In genomic region chr17:12364426-12364735, GRCm38 (mm10) we compare ENCODE assay signal across 13 mouse cellular contexts. TPM values are rescaled to one million over a fixed set of nuclear protein-coding genes. Genes with fewer than 3 reads are reported as not detected.
A peak's percentile ranks its signal among the peaks of the same experiment; 100 is the strongest.
DNase-seq lines count a peak whose midpoint lies in the region; ATAC-seq lines count a peak whose summit lies in the region.
"Had no signal": no experiment of that assay in that cellular context is flagged by ENCODE, and none has a peak within 500 bp of the region (broad histone marks: within the 10 kb centered on the region; RNA-seq: fewer than 3 reads in every experiment).

No protein-coding gene starts in this region.

- intact Hi-C loops in left cerebral cortex, postnatal 25 days (cut with DNase I): no loop called here

- WGBS in forebrain, embryonic 14.5 days: 38% methylated on average over 8 of the region's 8 CpGs
- WGBS in forebrain, embryonic 15.5 days: 37% methylated on average over 8 of the region's 8 CpGs
- WGBS in intestine, embryonic 16.5 days: 62% methylated on average over 8 of the region's 8 CpGs

- no peaks in the 10 kb centered on the region for H3K9me3 ChIP-seq in forebrain, embryonic 14.5 days (replicated peaks; ENCODE audit: control insufficient read depth, low read length)
- no peaks in the 10 kb centered on the region for H3K9me3 ChIP-seq in forebrain, embryonic 15.5 days
- no peaks in the 10 kb centered on the region for H3K9me3 ChIP-seq in intestine, embryonic 16.5 days (ENCODE audit: control insufficient read depth, low read length)

- peak; percentile 60; the same call in 1 of the 2 replicates for ATAC-seq in forebrain, embryonic 14.5 days
- ATAC-seq in forebrain, embryonic 15.5 days (replicated peaks): no peak
- ATAC-seq in erythroid progenitor cell, adult 5-6 weeks (replicated peaks; ENCODE audit: low FRiP score, poor library complexity, severe bottlenecking): 0 out of 2 replicates have a peak, but pooled peaks have one; percentile 10
- no peak for ATAC-seq in intestine, embryonic 16.5 days

- H3K27me3 ChIP-seq in forebrain, embryonic 14.5 days (replicated peaks; ENCODE audit: control insufficient read depth, insufficient read depth, low read length): no peaks in the 10 kb centered on the region
- no peaks in the 10 kb centered on the region for H3K27me3 ChIP-seq in forebrain, embryonic 15.5 days
- H3K27me3 ChIP-seq in intestine, embryonic 16.5 days (replicated peaks; ENCODE audit: control insufficient read depth, insufficient read depth, low read length): no peaks in the 10 kb centered on the region

- H3K9ac ChIP-seq in forebrain, embryonic 14.5 days (ENCODE audit: low read length): no peak overlapping the region
- no peak overlapping the region for H3K9ac ChIP-seq in forebrain, embryonic 15.5 days (replicated peaks)
- no peak overlapping the region for H3K9ac ChIP-seq in intestine, embryonic 16.5 days (ENCODE audit: low read depth, low read length)

- DNase-seq in forebrain, embryonic 14.5 days (ENCODE audit: low spot score): peak; percentile 39
- DNase-seq in CD4-positive helper T cell, adult 2 months (ENCODE audit: low read depth, low spot score): peak; percentile 66
- DNase-seq in left cerebral cortex, postnatal 25 days (ENCODE audit: low spot score in 2 of 2): peak; percentile 27 to 57
- no peak for DNase-seq in kidney, adult 9 months
- no peak for DNase-seq in lung, postnatal 14 days
- DNase-seq: cerebellum, postnatal 25 days; heart, adult 2 months had no signal

- no peaks in the 10 kb centered on the region for H3K36me3 ChIP-seq in forebrain, embryonic 14.5 days (ENCODE audit: control insufficient read depth, insufficient read depth, low read length)
- no peaks in the 10 kb centered on the region for H3K36me3 ChIP-seq in forebrain, embryonic 15.5 days
- H3K36me3 ChIP-seq in intestine, embryonic 16.5 days (ENCODE audit: control insufficient read depth, insufficient read depth, low read length): no peaks in the 10 kb centered on the region

- no peak overlapping the region for H3K4me2 ChIP-seq in forebrain, embryonic 14.5 days (ENCODE audit: low read length)
- no peak overlapping the region for H3K4me2 ChIP-seq in forebrain, embryonic 15.5 days (replicated peaks)
- H3K4me2 ChIP-seq in intestine, embryonic 16.5 days (ENCODE audit: low read depth, low read length): no peak overlapping the region

- no peak overlapping the region for H3K27ac ChIP-seq in forebrain, embryonic 14.5 days (ENCODE audit: low read depth, low read length)
- no peak overlapping the region for H3K27ac ChIP-seq in forebrain, embryonic 15.5 days (replicated peaks)
- H3K27ac ChIP-seq in intestine, embryonic 16.5 days (ENCODE audit: low read length): no peak overlapping the region
- H3K27ac ChIP-seq: heart, adult 2 months; macrophage had no signal

- H3K4me1 ChIP-seq in forebrain, embryonic 14.5 days (ENCODE audit: control insufficient read depth, insufficient read depth, low read length): no peaks in the 10 kb centered on the region
- H3K4me1 ChIP-seq in forebrain, embryonic 15.5 days: peaks cover 5% of the 10 kb centered on the region; the same call in 1 of the 2 replicates
- no peaks in the 10 kb centered on the region for H3K4me1 ChIP-seq in intestine, embryonic 16.5 days (ENCODE audit: control insufficient read depth, insufficient read depth, low read length)

- no peak overlapping the region for H3K4me3 ChIP-seq in forebrain, embryonic 14.5 days (ENCODE audit: low read depth, low read length)
- H3K4me3 ChIP-seq in forebrain, embryonic 15.5 days: no peak overlapping the region
- no peak overlapping the region for H3K4me3 ChIP-seq in intestine, embryonic 16.5 days (ENCODE audit: low read length)
- H3K4me3 ChIP-seq: heart, adult 2 months had no signal

RNA-seq across cellular contexts. Expression of gene Plg, which starts 14.0 kb away (rescaled TPM):
- not detected in 2 replicates for polyA plus RNA-seq in forebrain, embryonic 14.5 days (2014; fragmentation: Nextera tagmentation; extraction: Ambion mirVana)
- polyA plus RNA-seq in forebrain, embryonic 15.5 days (2015; fragmentation: Nextera tagmentation; extraction: Ambion mirVana): 0.23 TPM in 1 of 2 replicates, not detected in the other
- total RNA-seq in erythroid progenitor cell, adult 5-6 weeks (2015; ENCODE audit: low replicate concordance): not detected in 2 replicates
- 0.39 TPM in 1 of 2 replicates, not detected in the other for total RNA-seq in erythroid progenitor cell, adult 5-6 weeks (2017; ENCODE audit: low replicate concordance)
- under 1 TPM in 1 of 2 experiments, not detected in 1; 0.11 TPM for total RNA-seq in left cerebral cortex, postnatal 25 days (2021)
- polyA plus RNA-seq in intestine, embryonic 16.5 days (2015; fragmentation: Nextera tagmentation; extraction: Ambion mirVana): 2.3 and 6.5 TPM in 2 replicates
- total RNA-seq: ES-E14; heart, adult 2 months; layer of hippocampus, postnatal 25 days had no signal
- polyA plus RNA-seq: macrophage had no signal

RNA-seq across cellular contexts. Expression of gene Map3k4, which starts 45.8 kb away (rescaled TPM):
- polyA plus RNA-seq in forebrain, embryonic 14.5 days (2014; fragmentation: Nextera tagmentation; extraction: Ambion mirVana): 25.3 and 29.2 TPM in 2 replicates
- polyA plus RNA-seq in forebrain, embryonic 15.5 days (2015; fragmentation: Nextera tagmentation; extraction: Ambion mirVana): 37.4 and 47.3 TPM in 2 replicates
- total RNA-seq in erythroid progenitor cell, adult 5-6 weeks (2015; ENCODE audit: low replicate concordance): 8.0 and 10.5 TPM in 2 replicates
- 7.4 and 10.4 TPM in 2 replicates for total RNA-seq in erythroid progenitor cell, adult 5-6 weeks (2017; ENCODE audit: low replicate concordance)
- 10 to 100 TPM; 39.4 to 44.4 TPM for total RNA-seq in left cerebral cortex, postnatal 25 days (2021)
- polyA plus RNA-seq in intestine, embryonic 16.5 days (2015; fragmentation: Nextera tagmentation; extraction: Ambion mirVana): 25.6 and 28.3 TPM in 2 replicates

Comparison
In these comparisons a context has a peak if more than half of its experiments do, and no peak if none do; other contexts are left out.
1. ATAC-seq: peak in forebrain, embryonic 14.5 days (single experiment) and erythroid progenitor cell, adult 5-6 weeks (single experiment); none in forebrain, embryonic 15.5 days (single experiment) and intestine, embryonic 16.5 days (single experiment).
2. DNase-seq: peak in forebrain, embryonic 14.5 days (single experiment), CD4-positive helper T cell, adult 2 months (single experiment) and left cerebral cortex, postnatal 25 days (2 of 2); none in kidney, adult 9 months (single experiment) and lung, postnatal 14 days (single experiment).